Mouse (Mus musculus) kidney, adult 18-20 months (tissue): ENCODE data around the gene Wipf2.
A peak's percentile ranks its signal among the peaks of the same experiment; 100 is the strongest.

ENCODE experiments used
- DNase-seq: peaks from one replicate; pipeline ENCODE4 v3.0.0; 2021

Gene Wipf2

GRCm38 (mm10) chr11:98854659-98855058, 8.8 kb upstream of the Wipf2 start:
- DNase-seq: no peak

- DNase-seq: peak; percentile 92
Measured at GRCm38 (mm10) chr11:98858759-98859731, 4.4 kb upstream of the Wipf2 start.

- peak; percentile 49 for DNase-seq
Measured at GRCm38 (mm10) chr11:98863751-98864429, 452 bp downstream of the Wipf2 start.

GRCm38 (mm10) chr11:98867293-98867692, 3.9 kb downstream of the Wipf2 start:
- DNase-seq: no peak

- no peak for DNase-seq
Measured at GRCm38 (mm10) chr11:98869906-98870305, 6.5 kb downstream of the Wipf2 start.

- DNase-seq: no peak
Measured at GRCm38 (mm10) chr11:98870791-98871190, 7.4 kb downstream of the Wipf2 start.

GRCm38 (mm10) chr11:98871416-98871815, 8.0 kb downstream of the Wipf2 start:
- DNase-seq: no peak

GRCm38 (mm10) chr11:98872040-98872439, 8.6 kb downstream of the Wipf2 start:
- no peak for DNase-seq

- DNase-seq: no peak
Measured at GRCm38 (mm10) chr11:98873900-98874299, 10.5 kb downstream of the Wipf2 start.

- DNase-seq: peak; percentile 39
Measured at GRCm38 (mm10) chr11:98877001-98877400, 13.6 kb downstream of the Wipf2 start.

- DNase-seq: no peak
Measured at GRCm38 (mm10) chr11:98887703-98888102, 24.3 kb downstream of the Wipf2 start.

- no peak for DNase-seq
Measured at GRCm38 (mm10) chr11:98889077-98889476, 25.6 kb downstream of the Wipf2 start.

- DNase-seq: no peak
Measured at GRCm38 (mm10) chr11:98889977-98890376, 26.5 kb downstream of the Wipf2 start.

GRCm38 (mm10) chr11:98892426-98892825, 29.0 kb downstream of the Wipf2 start:
- no peak for DNase-seq

- no peak for DNase-seq
Measured at GRCm38 (mm10) chr11:98900529-98901125, 37.2 kb downstream of the Wipf2 start.

GRCm38 (mm10) chr11:98902621-98903245, 39.3 kb downstream of the Wipf2 start:
- no peak for DNase-seq

- no peak for DNase-seq
Measured at GRCm38 (mm10) chr11:98904577-98904976, 41.1 kb downstream of the Wipf2 start.

GRCm38 (mm10) chr11:98905033-98905432, 41.6 kb downstream of the Wipf2 start:
- DNase-seq: no peak

GRCm38 (mm10) chr11:98905583-98905982, 42.1 kb downstream of the Wipf2 start:
- no peak for DNase-seq

- DNase-seq: no peak
Measured at GRCm38 (mm10) chr11:98907063-98907436, 43.6 kb downstream of the Wipf2 start.

GRCm38 (mm10) chr11:98907437-98908173, 44.2 kb downstream of the Wipf2 start, which contains the start of gene Cdc6:
Gene Cdc6, plus strand, starts transcription at chr11:98907801.
- peak; percentile 93 for DNase-seq

GRCm38 (mm10) chr11:98909654-98910053, 46.2 kb downstream of the Wipf2 start:
- peak; percentile 76 for DNase-seq
